Mouse (Mus musculus): ENCODE results near the gene Rpl7l1.
"Not testable (repeated sequence)": the region's sequence is repeated elsewhere in the genome, so short reads cannot be mapped to it uniquely, and the experiment has no call there.

DNA sequence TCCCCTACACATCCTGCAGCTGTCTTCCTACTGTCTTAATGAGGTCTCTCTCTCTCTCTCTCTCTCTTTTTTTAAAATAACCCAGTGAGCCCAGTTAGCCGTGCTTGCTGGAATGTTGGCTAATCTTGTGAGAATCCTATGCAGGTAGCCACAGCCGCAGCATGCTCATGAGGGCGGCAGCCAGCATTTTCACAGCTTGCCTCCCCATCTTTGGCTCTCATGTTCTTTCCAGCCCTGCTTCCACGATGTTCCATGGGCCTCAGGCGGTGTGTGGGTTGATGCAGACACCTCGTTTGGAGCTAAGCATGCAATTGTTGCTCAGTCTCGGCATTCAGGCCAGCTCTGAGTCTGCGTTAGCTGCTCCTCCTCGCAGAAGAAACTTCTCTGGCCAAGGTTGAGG lies 17.6 kb downstream of the Rpl7l1 start:
- not testable (repeated sequence) for TF ChIP-seq CTCF (IDR thresholded peaks at IDR 0.05; ENCODE audit: borderline replicate concordance, insufficient read depth, low read length); POLR2A (IDR thresholded peaks at IDR 0.05; ENCODE audit: low read depth, low read length)
